Mouse (Mus musculus) forebrain, embryonic 12.5 days (tissue): Measurements from ENCODE around the gene Tssk4. TPM values are rescaled to one million over a fixed set of nuclear protein-coding genes. Genes with fewer than 3 reads are reported as not detected.

Experiments used
- ATAC-seq: fragments of 200-750 bp; cut with Nextera tagmentation; 2 replicates; pipeline ENCODE4 v1.8.0; 2017; ENCODE audit warnings: moderate TSS enrichment; ENCODE audit not compliant: low FRiP score
- H3K27ac ChIP-seq: fragments of 300-500 bp; sonication (generic); 2 replicates; pipeline ENCODE4 v1.5.1; 2016; ENCODE audit warnings: mild to moderate bottlenecking
- H3K27me3 ChIP-seq: fragments of 300-500 bp; sonication (generic); 2 replicates; pipeline ENCODE4 v1.6.1; 2016; ENCODE audit warnings: mild to moderate bottlenecking
- H3K36me3 ChIP-seq: fragments of 300-500 bp; sonication (generic); replicated peaks from 2 replicates; pipeline ENCODE4 v1.6.1; 2016; ENCODE audit warnings: mild to moderate bottlenecking
- H3K4me1 ChIP-seq: fragments of 300-500 bp; sonication (generic); 2 replicates; pipeline ENCODE4 v1.6.1; 2016
- H3K4me2 ChIP-seq: fragments of 300-500 bp; sonication (generic); 2 replicates; pipeline ENCODE4 v1.6.1; 2016; ENCODE audit warnings: mild to moderate bottlenecking, moderate library complexity
- H3K4me3 ChIP-seq: fragments of 300-500 bp; sonication (generic); replicated peaks from 2 replicates; pipeline ENCODE4 v1.5.1; 2016; ENCODE audit warnings: mild to moderate bottlenecking
- H3K9ac ChIP-seq: fragments of 300-500 bp; sonication (generic); 2 replicates; pipeline ENCODE4 v1.6.1; 2016; ENCODE audit warnings: mild to moderate bottlenecking
- H3K9me3 ChIP-seq: fragments of 300-500 bp; sonication (generic); 2 replicates; pipeline ENCODE4 v1.6.1; 2016
- WGBS: fragments of 180-500 bp; shearing (Covaris S2); methylation state at CpG from one replicate; pipeline ENCODE4 v1.1.7; 2016; 5-methylcytosine and 5-hydroxymethylcytosine counted together
- polyA plus RNA-seq: library from polyadenylated mRNA; unstranded; fragments of >200 nt; fragmentation: Nextera tagmentation; extraction: Ambion mirVana; gene quantifications from 2 replicates; pipeline ENCODE4 v1.2.1, GENCODE M21; 2016

Tssk4 gene
- polyA plus RNA-seq = 0.65 and 0.68 TPM in 2 replicates

GRCm38 (mm10) chr14:55649884-55650283, at the start of gene Tssk4:
Tssk4 (plus strand) TSS chr14:55650184.
- Histone ChIP-seq H3K36me3 (peaks cover 4% of the 10 kb centered on the region; the same call in 1 of the 2 replicates), H3K27me3 (no peaks in the 10 kb centered on the region), H3K9ac (no peak within 1 kb of the TSS), H3K9me3 (no peaks in the 10 kb centered on the region), H3K27ac (no peak within 1 kb of the TSS), H3K4me1 (peaks cover 5% of the 10 kb centered on the region), H3K4me3 (no peak within 1 kb of the TSS), H3K4me2 (no peak within 1 kb of the TSS)
- WGBS = 93% methylated on average over 2 of the region's 2 CpGs
- ATAC-seq = no peak

- WGBS = 88% methylated on average over 7 of the region's 7 CpGs
- Histone ChIP-seq H3K4me2 (peak within 1 kb of the TSS; percentile 45), H3K4me1 (peaks cover 12% of the 10 kb centered on the region), H3K27ac (peak within 1 kb of the TSS; percentile 13; the same call in 1 of the 2 replicates), H3K4me3 (peak within 1 kb of the TSS; percentile 26), H3K36me3 (peaks cover 84% of the 10 kb centered on the region), H3K9me3 (no peaks in the 10 kb centered on the region), H3K9ac (peak within 1 kb of the TSS; percentile 33; the same call in 1 of the 2 replicates), H3K27me3 (no peaks in the 10 kb centered on the region)
- ATAC-seq = no peak
These were observed 46.7 kb upstream of the Tssk4 start, which contains the start of gene Irf9 for GRCm38 (mm10) chr14:55603271-55603632. Irf9 (plus strand) TSS chr14:55603571.

GRCm38 (mm10) chr14:55603633-55604576, 46.1 kb upstream of the Tssk4 start:
- peaks cover 84% of the 10 kb centered on the region for H3K36me3 ChIP-seq
- no peaks in the 10 kb centered on the region for H3K9me3 ChIP-seq
- peak overlapping the region; percentile 33; the same call in 1 of the 2 replicates for H3K9ac ChIP-seq
- peak overlapping the region; percentile 13; the same call in 1 of the 2 replicates for H3K27ac ChIP-seq
- no peaks in the 10 kb centered on the region for H3K27me3 ChIP-seq
- ATAC-seq = peak; percentile 84
- peak overlapping the region; percentile 26 for H3K4me3 ChIP-seq
- 20% methylated on average over 19 of the region's 19 CpGs for WGBS
- H3K4me1 ChIP-seq = peaks cover 12% of the 10 kb centered on the region
- peak overlapping the region; percentile 45 for H3K4me2 ChIP-seq

- no peak overlapping the region for H3K4me2 ChIP-seq
- peaks cover 12% of the 10 kb centered on the region for H3K4me1 ChIP-seq
- no peak overlapping the region for H3K27ac ChIP-seq
- H3K9ac ChIP-seq = no peak overlapping the region
- H3K4me3 ChIP-seq = no peak overlapping the region
- no peaks in the 10 kb centered on the region for H3K27me3 ChIP-seq
- H3K9me3 ChIP-seq = no peaks in the 10 kb centered on the region
- peaks cover 84% of the 10 kb centered on the region for H3K36me3 ChIP-seq
- no peak for ATAC-seq
- 95% methylated on average over 11 of the region's 11 CpGs for WGBS
These were observed 45.2 kb upstream of the Tssk4 start for GRCm38 (mm10) chr14:55604823-55605222.

GRCm38 (mm10) chr14:55605743-55606459, 44.1 kb upstream of the Tssk4 start:
- H3K27me3 ChIP-seq = no peaks in the 10 kb centered on the region
- no peaks in the 10 kb centered on the region for H3K9me3 ChIP-seq
- peaks cover 12% of the 10 kb centered on the region for H3K4me1 ChIP-seq
- WGBS = 95% methylated on average over 16 of the region's 16 CpGs
- peaks cover 74% of the 10 kb centered on the region for H3K36me3 ChIP-seq
- ATAC-seq = no peak
- H3K9ac ChIP-seq = no peak overlapping the region
- H3K4me3 ChIP-seq = no peak overlapping the region
- H3K27ac ChIP-seq = no peak overlapping the region
- no peak overlapping the region for H3K4me2 ChIP-seq

GRCm38 (mm10) chr14:55608339-55608738, 41.6 kb upstream of the Tssk4 start:
- no peak overlapping the region for H3K9ac ChIP-seq
- no peak overlapping the region for H3K27ac ChIP-seq
- no peak for ATAC-seq
- no peaks in the 10 kb centered on the region for H3K27me3 ChIP-seq
- H3K36me3 ChIP-seq = peaks cover 50% of the 10 kb centered on the region
- no peak overlapping the region for H3K4me2 ChIP-seq
- H3K9me3 ChIP-seq = no peaks in the 10 kb centered on the region
- H3K4me3 ChIP-seq = no peak overlapping the region
- H3K4me1 ChIP-seq = peaks cover 11% of the 10 kb centered on the region
- 95% methylated on average over 6 of the region's 6 CpGs for WGBS

GRCm38 (mm10) chr14:55613346-55613745, 36.6 kb upstream of the Tssk4 start:
- ATAC-seq = no peak
- Histone ChIP-seq H3K9ac (no peak overlapping the region), H3K27me3 (0 out of 2 replicates have a peak, but pooled peaks cover 2% of the 10 kb centered on the region), H3K9me3 (no peaks in the 10 kb centered on the region), H3K4me3 (no peak overlapping the region), H3K36me3 (peaks cover 16% of the 10 kb centered on the region), H3K4me2 (no peak overlapping the region), H3K27ac (no peak overlapping the region), H3K4me1 (no peaks in the 10 kb centered on the region)
- WGBS = 74% methylated on average over 6 of the region's 6 CpGs

GRCm38 (mm10) chr14:55614565-55615178, 35.3 kb upstream of the Tssk4 start:
- no peak overlapping the region for H3K4me3 ChIP-seq
- H3K4me1 ChIP-seq = 0 out of 2 replicates have a peak, but pooled peaks cover 2% of the 10 kb centered on the region
- 0 out of 2 replicates have a peak, but pooled peaks cover 2% of the 10 kb centered on the region for H3K27me3 ChIP-seq
- no peak for ATAC-seq
- H3K4me2 ChIP-seq = no peak overlapping the region
- H3K36me3 ChIP-seq = peaks cover 3% of the 10 kb centered on the region; the same call in 1 of the 2 replicates
- H3K9ac ChIP-seq = no peak overlapping the region
- WGBS = 86% methylated on average over 7 of the region's 7 CpGs
- no peak overlapping the region for H3K27ac ChIP-seq
- H3K9me3 ChIP-seq = no peaks in the 10 kb centered on the region

GRCm38 (mm10) chr14:55615876-55616275, 34.1 kb upstream of the Tssk4 start:
- no peak overlapping the region for H3K9ac ChIP-seq
- H3K36me3 ChIP-seq = no peaks in the 10 kb centered on the region
- 0 out of 2 replicates have a peak, but pooled peaks cover 2% of the 10 kb centered on the region for H3K27me3 ChIP-seq
- H3K4me1 ChIP-seq = 0 out of 2 replicates have a peak, but pooled peaks cover 2% of the 10 kb centered on the region
- H3K27ac ChIP-seq = no peak overlapping the region
- WGBS = 50% methylated on average over 2 of the region's 2 CpGs
- H3K4me2 ChIP-seq = no peak overlapping the region
- ATAC-seq = no peak
- no peaks in the 10 kb centered on the region for H3K9me3 ChIP-seq
- H3K4me3 ChIP-seq = no peak overlapping the region

- Histone ChIP-seq H3K27ac (no peak overlapping the region), H3K4me1 (0 out of 2 replicates have a peak, but pooled peaks cover 2% of the 10 kb centered on the region), H3K9me3 (no peaks in the 10 kb centered on the region), H3K4me2 (no peak overlapping the region), H3K4me3 (no peak overlapping the region), H3K36me3 (no peaks in the 10 kb centered on the region), H3K27me3 (0 out of 2 replicates have a peak, but pooled peaks cover 2% of the 10 kb centered on the region), H3K9ac (no peak overlapping the region)
- no peak for ATAC-seq
- WGBS = 89% methylated on average over 2 of the region's 2 CpGs
These were observed 33.1 kb upstream of the Tssk4 start for GRCm38 (mm10) chr14:55616844-55617243.

GRCm38 (mm10) chr14:55617822-55618221, 32.2 kb upstream of the Tssk4 start, which contains the start of gene Rec8:
Rec8 (plus strand) TSS chr14:55618037.
- WGBS = 29% methylated on average over 21 of the region's 21 CpGs
- Histone ChIP-seq H3K4me1 (0 out of 2 replicates have a peak, but pooled peaks cover 2% of the 10 kb centered on the region), H3K36me3 (no peaks in the 10 kb centered on the region), H3K27me3 (0 out of 2 replicates have a peak, but pooled peaks cover 2% of the 10 kb centered on the region), H3K4me2 (peak within 1 kb of the TSS; percentile 35), H3K27ac (no peak within 1 kb of the TSS), H3K9me3 (no peaks in the 10 kb centered on the region), H3K9ac (0 out of 2 replicates have a peak within 1 kb of the TSS, but pooled peaks have one; percentile 18), H3K4me3 (peak within 1 kb of the TSS; percentile 19)
- ATAC-seq = peak; percentile 72
